Mouse (Mus musculus): ENCODE measurements around the gene Cacna2d3. TPM values are rescaled to one million over a fixed set of nuclear protein-coding genes. Genes with fewer than 3 reads are reported as not detected.

The Cacna2d3 gene
- total and polyA plus RNA-seq, 3 experiments, result 0.11 TPM; not detected in 2

DNA sequence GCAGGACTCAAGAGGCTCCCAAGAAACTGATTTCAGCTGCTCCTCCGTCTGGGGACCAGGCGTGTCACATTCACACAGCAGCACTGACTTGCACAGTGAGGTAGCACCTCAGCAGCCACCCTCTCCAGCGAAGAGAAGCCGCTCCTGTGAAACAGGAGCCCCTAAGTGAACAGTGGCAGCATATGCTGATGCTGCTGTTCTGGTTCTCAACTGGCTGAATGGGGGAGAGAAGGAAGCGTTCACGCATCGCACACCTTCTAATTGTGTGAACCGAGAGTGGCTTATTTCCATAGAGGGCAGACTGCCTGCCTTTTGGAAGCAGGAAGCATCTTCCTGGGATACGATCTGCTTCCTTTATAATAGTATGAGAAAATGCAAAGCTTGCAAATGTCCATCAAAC, 5.9 kb upstream of the Cacna2d3 start:
- TF ChIP-seq GATA1 (IDR thresholded peaks at IDR 0.05; ENCODE audit: borderline replicate concordance, low read length) (no peak), GATA2 (IDR thresholded peaks at IDR 0.05; ENCODE audit: borderline replicate concordance, low read depth, low read length) (no peak), CTCF (IDR thresholded peaks at IDR 0.05; ENCODE audit: low read depth, low read length) (no peak)
- no peak for DNase-seq (ENCODE audit: low spot score)
- Histone ChIP-seq H3K36me3 (replicated peaks) (no peaks in the 10 kb centered on the region), H3K9me3 (replicated peaks) (peaks cover 38% of the 10 kb centered on the region), H3K27me3 (ENCODE audit: insufficient read depth, low read length) (no peaks in the 10 kb centered on the region), H3K4me1 (ENCODE audit: insufficient read depth, low read depth, low read length) (no peaks in the 10 kb centered on the region), H3K4me3 (ENCODE audit: low read depth, low read length) (no peak overlapping the region)
- ATAC-seq (ENCODE audit: extremely low read depth, insufficient number of reproducible peaks, low FRiP score, poor library complexity, severe bottlenecking), result no peak

DNA sequence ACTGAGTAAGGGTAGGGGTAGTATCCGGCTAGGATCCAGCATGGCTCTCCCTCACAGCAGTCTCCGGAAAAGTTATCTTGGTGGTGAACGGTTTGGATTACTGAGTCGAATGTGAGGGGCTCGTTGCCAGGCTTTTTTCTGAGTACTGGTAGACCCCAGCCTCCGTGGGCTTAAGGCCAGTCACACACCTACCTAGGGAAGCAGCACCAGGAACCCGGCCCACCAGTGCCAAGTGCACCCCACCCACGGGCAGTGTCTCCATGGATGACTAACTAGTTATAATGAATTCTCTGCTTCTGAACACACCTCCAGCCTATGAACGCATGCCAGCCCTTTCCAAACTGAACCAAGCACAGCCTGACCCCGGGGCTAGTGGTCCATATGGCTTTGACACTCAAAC, 1.6 kb upstream of the Cacna2d3 start:
- TF ChIP-seq POLR2AphosphoS5 (IDR thresholded peaks at IDR 0.05; ENCODE audit: insufficient replicate concordance, low read depth, low read length) (no peak), TAL1 (conservative IDR thresholded peaks at IDR 0.05; ENCODE audit: low read depth, low read length) (no peak)
- H3K27me3 ChIP-seq (ENCODE audit: insufficient read depth, low read length), result no peaks in the 10 kb centered on the region
- H3K4me1 ChIP-seq (ENCODE audit: insufficient read depth, low read depth, low read length), result no peaks in the 10 kb centered on the region
- no peak overlapping the region for H3K4me3 ChIP-seq (ENCODE audit: low read depth, low read length)
- H3K36me3 ChIP-seq (replicated peaks), result no peaks in the 10 kb centered on the region
- peaks cover 59% of the 10 kb centered on the region for H3K9me3 ChIP-seq (replicated peaks)
- no peak for ATAC-seq (ENCODE audit: extremely low read depth, insufficient number of reproducible peaks, low FRiP score, poor library complexity, severe bottlenecking)
- DNase-seq (ENCODE audit: low spot score), result no peak

DNA sequence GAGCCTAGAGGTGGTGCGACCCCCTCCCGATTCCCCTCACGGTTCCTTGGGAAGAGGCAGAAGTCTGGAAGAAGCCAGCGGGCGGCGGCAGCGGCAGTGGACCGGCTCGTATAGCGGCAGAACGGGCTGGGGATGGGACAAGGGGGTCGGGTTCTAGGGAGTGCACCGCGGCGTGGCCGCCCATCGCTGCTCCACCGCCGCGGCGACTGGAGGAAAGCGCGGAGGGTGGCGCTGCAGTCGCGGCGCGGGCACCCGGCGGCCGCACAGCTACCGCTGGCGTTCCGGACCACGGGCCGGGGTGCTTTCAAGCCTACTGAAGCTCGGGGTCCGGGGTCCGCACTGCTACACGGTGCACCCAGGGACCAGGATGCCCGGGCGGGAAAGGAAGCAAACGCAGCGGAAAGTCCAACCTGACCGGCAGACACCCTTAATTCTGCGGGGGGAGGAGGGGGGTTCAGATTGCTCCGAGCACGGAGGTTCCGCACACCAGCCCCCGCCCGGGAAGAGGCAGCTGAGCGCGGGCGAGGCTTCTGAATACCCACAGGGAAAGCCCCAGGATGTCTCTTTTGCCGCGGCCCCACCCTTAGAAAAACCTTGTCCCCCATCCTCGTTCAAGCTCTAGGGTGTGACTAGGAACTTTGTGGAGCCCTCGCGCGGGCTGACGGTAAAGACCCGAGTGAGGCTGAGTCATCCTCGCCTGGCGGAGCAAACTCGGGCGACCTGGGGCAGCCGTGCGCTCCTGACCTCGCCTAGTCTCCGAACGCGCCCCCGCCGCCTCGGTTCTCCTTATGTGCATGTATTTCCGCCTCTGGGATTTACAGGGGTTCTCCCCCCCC, 940 bp upstream of the Cacna2d3 start:
- ATAC-seq (ENCODE audit: extremely low read depth, insufficient number of reproducible peaks, low FRiP score, poor library complexity, severe bottlenecking), result no peak
- Histone ChIP-seq H3K4me1 (ENCODE audit: insufficient read depth, low read depth, low read length) (no peaks in the 10 kb centered on the region), H3K36me3 (replicated peaks) (no peaks in the 10 kb centered on the region), H3K27me3 (ENCODE audit: insufficient read depth, low read length) (no peaks in the 10 kb centered on the region), H3K9me3 (replicated peaks) (peaks cover 57% of the 10 kb centered on the region), H3K4me3 (ENCODE audit: low read depth, low read length) (no peak overlapping the region; the same call in 1 of the 2 replicates)
- TF ChIP-seq GATA1 (IDR thresholded peaks at IDR 0.05; ENCODE audit: borderline replicate concordance, low read length) (no peak), GATA2 (IDR thresholded peaks at IDR 0.05; ENCODE audit: borderline replicate concordance, low read depth, low read length) (no peak), POLR2AphosphoS5 (IDR thresholded peaks at IDR 0.05; ENCODE audit: insufficient replicate concordance, low read depth, low read length) (no peak), CTCF (IDR thresholded peaks at IDR 0.05; ENCODE audit: low read depth, low read length) (no peak), TAL1 (conservative IDR thresholded peaks at IDR 0.05; ENCODE audit: low read depth, low read length) (no peak)
- no peak for DNase-seq (ENCODE audit: low spot score)

DNA sequence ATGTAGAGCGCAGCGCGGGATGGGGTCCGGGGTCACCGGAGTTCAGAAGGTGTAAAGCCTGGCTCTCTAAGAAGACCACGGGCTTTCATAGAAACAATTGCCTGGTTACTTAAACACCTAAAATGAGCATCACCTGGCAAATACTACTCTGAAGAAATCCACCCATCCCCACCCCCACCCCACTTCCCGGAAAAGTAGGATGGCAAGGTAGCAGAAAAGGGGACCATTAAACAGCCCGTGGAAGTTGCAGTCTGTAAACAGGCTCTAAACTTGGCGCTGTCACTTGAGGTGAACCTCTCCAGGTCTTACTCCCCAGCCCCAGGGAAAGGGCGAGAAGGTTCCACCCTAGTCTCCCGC, 555 bp downstream of the Cacna2d3 start:
- no peak for TF ChIP-seq TAL1 (conservative IDR thresholded peaks at IDR 0.05; ENCODE audit: low read depth, low read length)
- no peak for TF ChIP-seq POLR2AphosphoS5 (IDR thresholded peaks at IDR 0.05; ENCODE audit: insufficient replicate concordance, low read depth, low read length)
- no peak for TF ChIP-seq GATA1 (IDR thresholded peaks at IDR 0.05; ENCODE audit: borderline replicate concordance, low read length)
- TF ChIP-seq CTCF (IDR thresholded peaks at IDR 0.05; ENCODE audit: low read depth, low read length), result no peak
- TF ChIP-seq GATA2 (IDR thresholded peaks at IDR 0.05; ENCODE audit: borderline replicate concordance, low read depth, low read length), result no peak
- Histone ChIP-seq H3K27me3 (ENCODE audit: insufficient read depth, low read length) (no peaks in the 10 kb centered on the region), H3K36me3 (replicated peaks) (no peaks in the 10 kb centered on the region), H3K9me3 (replicated peaks) (peaks cover 43% of the 10 kb centered on the region), H3K4me1 (ENCODE audit: insufficient read depth, low read depth, low read length) (no peaks in the 10 kb centered on the region), H3K4me3 (ENCODE audit: low read depth, low read length) (no peak overlapping the region)
- DNase-seq (ENCODE audit: low spot score), result no peak
- ATAC-seq (ENCODE audit: extremely low read depth, insufficient number of reproducible peaks, low FRiP score, poor library complexity, severe bottlenecking), result no peak

DNA sequence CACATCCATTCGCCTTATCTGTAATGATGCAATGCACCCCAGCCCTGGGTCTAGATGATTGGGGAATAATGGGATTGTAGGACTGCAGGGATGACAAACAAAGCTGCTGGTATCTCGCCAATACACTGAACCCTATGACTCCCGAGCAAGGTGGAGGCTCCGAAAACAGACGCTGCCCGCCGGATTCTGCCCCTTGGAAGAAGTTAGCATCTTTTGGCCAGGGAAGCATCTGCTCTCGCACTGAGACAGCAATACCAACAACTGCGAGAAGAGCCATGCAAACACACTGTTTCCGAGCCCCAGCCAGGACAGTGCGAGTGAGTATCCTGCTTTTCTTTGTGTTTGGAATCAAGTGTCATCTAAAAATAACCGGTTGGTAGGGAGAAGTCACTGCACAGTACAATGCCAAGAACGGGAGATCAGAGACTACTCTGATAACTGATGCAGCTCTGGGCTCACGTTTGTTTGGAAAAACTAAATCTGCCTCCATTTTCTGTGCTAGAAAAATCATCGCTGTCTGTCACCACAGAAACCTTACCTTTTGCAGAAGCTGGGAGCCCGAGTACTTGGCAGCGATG, 1.2 kb downstream of the Cacna2d3 start:
- Histone ChIP-seq H3K27me3 (ENCODE audit: insufficient read depth, low read length) (no peaks in the 10 kb centered on the region), H3K4me1 (ENCODE audit: insufficient read depth, low read depth, low read length) (no peaks in the 10 kb centered on the region), H3K4me3 (ENCODE audit: low read depth, low read length) (no peak overlapping the region), H3K9me3 (replicated peaks) (peaks cover 43% of the 10 kb centered on the region), H3K36me3 (replicated peaks) (no peaks in the 10 kb centered on the region)
- ATAC-seq (ENCODE audit: extremely low read depth, insufficient number of reproducible peaks, low FRiP score, poor library complexity, severe bottlenecking) (no peak), DNase-seq (ENCODE audit: low spot score) (no peak)
- TF ChIP-seq POLR2AphosphoS5 (IDR thresholded peaks at IDR 0.05; ENCODE audit: insufficient replicate concordance, low read depth, low read length) (no peak), GATA2 (IDR thresholded peaks at IDR 0.05; ENCODE audit: borderline replicate concordance, low read depth, low read length) (no peak), CTCF (IDR thresholded peaks at IDR 0.05; ENCODE audit: low read depth, low read length) (no peak), TAL1 (conservative IDR thresholded peaks at IDR 0.05; ENCODE audit: low read depth, low read length) (no peak), GATA1 (IDR thresholded peaks at IDR 0.05; ENCODE audit: borderline replicate concordance, low read length) (no peak)

DNA sequence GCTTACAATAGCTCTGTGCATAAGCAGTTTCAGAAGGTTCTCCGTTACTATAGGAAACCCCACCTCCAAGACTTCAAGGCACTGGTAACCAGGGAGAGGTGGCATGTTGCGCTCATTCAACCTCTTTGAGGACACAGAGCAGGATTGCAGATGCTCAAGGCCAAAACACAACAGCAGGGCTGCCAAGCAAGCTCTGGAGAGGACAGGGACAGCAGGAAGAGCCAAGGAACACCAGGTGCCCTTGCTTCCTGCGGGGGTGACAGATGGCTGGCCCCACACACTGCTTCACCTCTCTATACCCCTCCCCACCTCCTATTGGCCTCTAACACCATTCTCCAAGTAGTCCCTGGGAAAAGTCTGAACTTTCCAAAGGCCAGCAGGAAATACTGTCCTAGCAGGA, 9.0 kb downstream of the Cacna2d3 start:
- peaks cover 47% of the 10 kb centered on the region for H3K9me3 ChIP-seq (replicated peaks)
- ATAC-seq (ENCODE audit: extremely low read depth, insufficient number of reproducible peaks, low FRiP score, poor library complexity, severe bottlenecking) (no peak), DNase-seq (ENCODE audit: low spot score) (no peak)
- TF ChIP-seq TAL1 (conservative IDR thresholded peaks at IDR 0.05; ENCODE audit: low read depth, low read length) (no peak), GATA1 (IDR thresholded peaks at IDR 0.05; ENCODE audit: borderline replicate concordance, low read length) (no peak), POLR2AphosphoS5 (IDR thresholded peaks at IDR 0.05; ENCODE audit: insufficient replicate concordance, low read depth, low read length) (no peak), GATA2 (IDR thresholded peaks at IDR 0.05; ENCODE audit: borderline replicate concordance, low read depth, low read length) (no peak), CTCF (IDR thresholded peaks at IDR 0.05; ENCODE audit: low read depth, low read length) (no peak)
- no peaks in the 10 kb centered on the region for H3K27me3 ChIP-seq (ENCODE audit: insufficient read depth, low read length)
- no peak overlapping the region for H3K4me3 ChIP-seq (ENCODE audit: low read depth, low read length)
- H3K4me1 ChIP-seq (ENCODE audit: insufficient read depth, low read depth, low read length), result no peaks in the 10 kb centered on the region
- no peaks in the 10 kb centered on the region for H3K36me3 ChIP-seq (replicated peaks)

Data from G1E (cell line).